Mouse (Mus musculus) cortical plate, adult 2 months (tissue): ENCODE data around the gene Tmpo.

Experiments
- CTCF ChIP-seq: fragments of 200-500 bp; IDR thresholded peaks from 2 replicates; pipeline ENCODE4 v1.5.1; 2011; ENCODE audit warnings: mild to moderate bottlenecking, control low read depth, low read length; ENCODE audit not compliant: insufficient read depth; ENCODE audit errors: extremely low read depth
- POLR2A ChIP-seq: fragments of 200-500 bp; IDR thresholded peaks from 2 replicates; pipeline ENCODE4 v1.6.1; 2011; ENCODE audit warnings: mild to moderate bottlenecking, low read length, control low read depth; ENCODE audit not compliant: insufficient read depth; ENCODE audit errors: extremely low read depth

GRCm38 (mm10) chr10:91165850-91166249, 15.3 kb downstream of the Tmpo start:
- TF ChIP-seq CTCF (no peak), POLR2A (no peak)
